Mouse (Mus musculus): ENCODE measurements around the gene Cnot6.

DNA sequence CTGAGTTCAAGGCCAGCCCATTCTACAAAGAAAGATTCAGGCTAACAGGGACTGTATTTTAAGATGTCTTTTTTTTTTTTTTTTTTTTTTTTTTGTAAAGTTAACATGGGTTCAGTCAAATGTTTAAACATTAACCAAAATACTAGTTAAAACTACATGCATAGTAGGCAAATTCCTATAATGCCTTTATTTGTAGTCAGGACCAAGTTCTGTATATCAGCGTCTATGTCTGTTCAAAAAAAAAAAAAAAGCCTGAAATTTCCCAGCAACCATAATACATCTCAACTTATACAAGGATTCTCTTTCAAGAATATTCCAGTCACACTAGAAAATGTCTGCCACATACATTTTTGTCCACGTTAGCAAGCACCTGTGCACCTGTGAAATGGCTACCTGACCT lies 1.9 kb downstream of the Cnot6 start:
- TF ChIP-seq CTCF (IDR thresholded peaks at IDR 0.05; ENCODE audit: low read depth, low read length) (no peak), POLR2A (IDR thresholded peaks at IDR 0.05; ENCODE audit: extremely low read depth, insufficient read depth, low read length) (no peak)

Measured in liver, adult 2 months (tissue).